Mouse (Mus musculus) ovary, postnatal 10 days (tissue): ENCODE data around the gene Ppfibp2.

Source experiments
- DNase-seq: peaks from one replicate; pipeline ENCODE4 v3.0.0; 2022; ENCODE audit warnings: low spot score

Ppfibp2 gene

GRCm38 (mm10) chr7:107702461-107703380 is 107.7 kb downstream of the Ppfibp2 start:
- no peak for DNase-seq

GRCm38 (mm10) chr7:107705941-107706340 is 110.9 kb downstream of the Ppfibp2 start:
- no peak for DNase-seq

GRCm38 (mm10) chr7:107707650-107708049 is 112.6 kb downstream of the Ppfibp2 start:
- no peak for DNase-seq

GRCm38 (mm10) chr7:107708491-107709112 is 113.6 kb downstream of the Ppfibp2 start:
- DNase-seq: peak; percentile 48

- DNase-seq: no peak
Measured at GRCm38 (mm10) chr7:107712743-107713142, 117.7 kb downstream of the Ppfibp2 start.

GRCm38 (mm10) chr7:107714067-107714466 is 119.1 kb downstream of the Ppfibp2 start:
- no peak for DNase-seq

GRCm38 (mm10) chr7:107720771-107721170 is 125.8 kb downstream of the Ppfibp2 start:
- no peak for DNase-seq

- no peak for DNase-seq
Measured at GRCm38 (mm10) chr7:107722536-107722935, 127.5 kb downstream of the Ppfibp2 start.

- no peak for DNase-seq
Measured at GRCm38 (mm10) chr7:107727538-107727937, 132.5 kb downstream of the Ppfibp2 start.

- DNase-seq: no peak
Measured at GRCm38 (mm10) chr7:107730587-107730986, 135.6 kb downstream of the Ppfibp2 start.

GRCm38 (mm10) chr7:107733162-107733561 is 138.2 kb downstream of the Ppfibp2 start:
- no peak for DNase-seq

- no peak for DNase-seq
Measured at GRCm38 (mm10) chr7:107738726-107739125, 143.7 kb downstream of the Ppfibp2 start.

- no peak for DNase-seq
Measured at GRCm38 (mm10) chr7:107742963-107743465, 148.0 kb downstream of the Ppfibp2 start.

GRCm38 (mm10) chr7:107744454-107744853 is 149.4 kb downstream of the Ppfibp2 start:
- no peak for DNase-seq

- no peak for DNase-seq
Measured at GRCm38 (mm10) chr7:107745111-107745510, 150.1 kb downstream of the Ppfibp2 start.

- DNase-seq: no peak
Measured at GRCm38 (mm10) chr7:107746036-107746435, 151.0 kb downstream of the Ppfibp2 start.

GRCm38 (mm10) chr7:107747476-107747875 is 152.5 kb downstream of the Ppfibp2 start:
- no peak for DNase-seq

- DNase-seq: peak; percentile 27
Measured at GRCm38 (mm10) chr7:107747954-107748353, 152.9 kb downstream of the Ppfibp2 start.

- no peak for DNase-seq
Measured at GRCm38 (mm10) chr7:107749270-107749669, 154.3 kb downstream of the Ppfibp2 start.

GRCm38 (mm10) chr7:107749721-107750120 is 154.7 kb downstream of the Ppfibp2 start:
- DNase-seq: no peak

- no peak for DNase-seq
Measured at GRCm38 (mm10) chr7:107752031-107752520, 157.1 kb downstream of the Ppfibp2 start.

- DNase-seq: no peak
Measured at GRCm38 (mm10) chr7:107755905-107756304, 160.9 kb downstream of the Ppfibp2 start.

GRCm38 (mm10) chr7:107756748-107757147 is 161.7 kb downstream of the Ppfibp2 start:
- no peak for DNase-seq
